Mouse (Mus musculus): ENCODE data around the gene Pcbp2. TPM values are rescaled to one million over a fixed set of nuclear protein-coding genes. Genes with fewer than 3 reads are reported as not detected.

The Pcbp2 gene
- polyA plus RNA-seq, 1 experiment from 2014 or later: 90.7 TPM

DNA sequence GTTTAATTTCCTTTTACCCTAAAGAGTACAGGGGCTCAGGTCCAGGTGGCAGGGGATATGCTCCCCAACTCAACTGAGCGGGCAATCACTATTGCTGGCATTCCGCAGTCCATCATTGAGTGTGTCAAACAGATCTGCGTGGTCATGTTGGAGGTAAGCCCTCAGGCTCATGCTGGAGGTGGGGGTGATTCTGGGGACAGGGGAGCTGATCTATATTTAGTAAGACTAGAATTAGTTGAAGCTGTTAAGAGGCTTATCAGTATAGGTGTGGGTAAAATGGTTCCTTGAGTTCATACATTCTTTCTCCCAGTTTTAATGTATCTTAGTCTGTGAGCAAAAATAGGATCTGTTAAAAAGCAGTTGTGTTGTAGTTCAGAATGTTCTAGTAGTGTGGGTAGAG, 12.8 kb downstream of the Pcbp2 start:
- Histone ChIP-seq H3K4me3 (ENCODE audit: low read depth, low read length) (no peak overlapping the region), H3K36me3 (ENCODE audit: control insufficient read depth, insufficient read depth, low read length) (peaks cover 22% of the 10 kb centered on the region), H3K4me1 (replicated peaks; ENCODE audit: control insufficient read depth, insufficient read depth) (no peaks in the 10 kb centered on the region), H3K27me3 (ENCODE audit: control insufficient read depth, insufficient read depth, low read length) (no peaks in the 10 kb centered on the region), H3K9me3 (ENCODE audit: control insufficient read depth, low read length) (no peaks in the 10 kb centered on the region), H3K4me2 (replicated peaks; ENCODE audit: low read depth) (no peak overlapping the region), H3K27ac (replicated peaks) (no peak overlapping the region), H3K9ac (ENCODE audit: low read length) (no peak overlapping the region)
- ATAC-seq (ENCODE audit: low FRiP score, low TSS enrichment) (no peak), DNase-seq (ENCODE audit: low spot score) (no peak)
- WGBS: 75% methylated on average over 3 of the region's 3 CpGs
- no peak for TF ChIP-seq EP300 (optimal IDR thresholded peaks at IDR 0.05)
- TF ChIP-seq CTCF (IDR thresholded peaks at IDR 0.05; ENCODE audit: low read depth): no peak

DNA sequence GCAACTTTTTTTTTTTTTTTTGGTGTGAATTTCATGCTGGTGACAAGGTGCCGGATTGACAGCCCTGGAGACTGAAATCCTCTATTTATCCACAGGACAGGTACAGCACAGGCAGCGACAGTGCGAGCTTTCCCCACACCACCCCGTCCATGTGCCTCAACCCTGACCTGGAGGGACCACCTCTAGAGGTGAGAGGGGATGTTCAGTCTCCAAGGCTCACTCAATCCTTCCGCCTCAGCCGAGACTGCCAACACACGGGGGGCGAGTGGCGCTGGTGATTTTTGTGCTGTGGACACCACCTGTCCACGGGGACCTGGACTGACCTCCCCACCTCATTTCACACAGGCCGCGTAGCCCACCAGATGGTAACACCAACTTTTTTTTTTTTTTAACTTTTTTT, 15.5 kb downstream of the Pcbp2 start:
- Histone ChIP-seq H3K4me2 (replicated peaks; ENCODE audit: low read depth) (no peak overlapping the region), H3K27me3 (ENCODE audit: control insufficient read depth, insufficient read depth, low read length) (no peaks in the 10 kb centered on the region), H3K36me3 (ENCODE audit: control insufficient read depth, insufficient read depth, low read length) (peaks cover 36% of the 10 kb centered on the region), H3K4me1 (replicated peaks; ENCODE audit: control insufficient read depth, insufficient read depth) (no peaks in the 10 kb centered on the region), H3K27ac (replicated peaks) (no peak overlapping the region), H3K4me3 (ENCODE audit: low read depth, low read length) (no peak overlapping the region), H3K9me3 (ENCODE audit: control insufficient read depth, low read length) (no peaks in the 10 kb centered on the region), H3K9ac (ENCODE audit: low read length) (no peak overlapping the region)
- ATAC-seq (ENCODE audit: low FRiP score, low TSS enrichment): no peak
- 91% methylated on average over 12 of the region's 12 CpGs for WGBS
- DNase-seq (ENCODE audit: low spot score): no peak
- TF ChIP-seq EP300 (optimal IDR thresholded peaks at IDR 0.05) (no peak), CTCF (IDR thresholded peaks at IDR 0.05; ENCODE audit: low read depth) (no peak)

DNA sequence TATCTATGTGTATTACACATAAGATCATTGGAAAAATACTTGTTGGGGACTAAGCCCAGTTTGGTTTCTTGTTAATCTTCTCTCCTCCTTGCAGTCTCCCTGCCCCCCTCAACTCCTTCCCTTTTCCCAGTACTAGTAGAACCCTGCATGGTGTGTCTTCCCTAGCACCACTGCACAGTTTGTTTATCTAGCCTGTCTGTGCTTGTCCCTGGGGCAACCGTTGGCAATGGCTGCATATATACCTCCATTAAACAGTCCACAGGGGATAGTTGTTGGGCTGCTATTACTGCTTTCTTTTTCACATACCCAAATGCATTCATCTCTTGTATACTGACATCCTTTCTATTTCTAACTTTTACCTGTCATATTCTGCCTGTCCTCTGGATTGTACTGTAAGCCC, 17.3 kb downstream of the Pcbp2 start:
- no peak overlapping the region for H3K4me2 ChIP-seq (replicated peaks; ENCODE audit: low read depth)
- peaks cover 43% of the 10 kb centered on the region for H3K36me3 ChIP-seq (ENCODE audit: control insufficient read depth, insufficient read depth, low read length)
- H3K4me1 ChIP-seq (replicated peaks; ENCODE audit: control insufficient read depth, insufficient read depth): no peaks in the 10 kb centered on the region
- TF ChIP-seq EP300 (optimal IDR thresholded peaks at IDR 0.05) (no peak), CTCF (IDR thresholded peaks at IDR 0.05; ENCODE audit: low read depth) (no peak)
- H3K9ac ChIP-seq (ENCODE audit: low read length): no peak overlapping the region
- no peak overlapping the region for H3K27ac ChIP-seq (replicated peaks)
- ATAC-seq (ENCODE audit: low FRiP score, low TSS enrichment): no peak
- DNase-seq (ENCODE audit: low spot score): no peak
- no peaks in the 10 kb centered on the region for H3K9me3 ChIP-seq (ENCODE audit: control insufficient read depth, low read length)
- no peak overlapping the region for H3K4me3 ChIP-seq (ENCODE audit: low read depth, low read length)
- H3K27me3 ChIP-seq (ENCODE audit: control insufficient read depth, insufficient read depth, low read length): no peaks in the 10 kb centered on the region
- 34% methylated on average over 1 of the region's 1 CpGs for WGBS

DNA sequence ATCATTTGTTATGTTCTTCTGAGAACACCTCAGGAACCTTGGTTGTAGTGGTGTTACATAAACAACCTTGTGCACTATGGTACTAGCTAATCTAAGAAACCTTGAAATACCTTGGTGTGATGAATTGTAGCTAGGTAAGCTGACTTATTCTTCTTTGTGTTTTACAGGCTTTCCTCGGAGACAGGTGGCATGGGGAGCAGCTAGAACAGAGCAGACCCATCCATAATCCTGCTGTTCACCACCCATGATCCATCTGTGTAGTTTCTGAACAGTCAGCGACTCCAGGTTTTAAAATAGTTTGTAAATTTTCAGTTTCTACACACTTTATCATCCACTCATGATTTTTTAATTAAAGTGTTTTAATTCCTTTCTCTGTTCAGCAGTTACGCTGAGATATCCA, 28.0 kb downstream of the Pcbp2 start:
- no peak for ATAC-seq (ENCODE audit: low FRiP score, low TSS enrichment)
- DNase-seq (ENCODE audit: low spot score): no peak
- Histone ChIP-seq H3K4me3 (ENCODE audit: low read depth, low read length) (no peak overlapping the region), H3K4me1 (replicated peaks; ENCODE audit: control insufficient read depth, insufficient read depth) (no peaks in the 10 kb centered on the region), H3K27ac (replicated peaks) (no peak overlapping the region), H3K4me2 (replicated peaks; ENCODE audit: low read depth) (no peak overlapping the region), H3K9ac (ENCODE audit: low read length) (no peak overlapping the region), H3K9me3 (ENCODE audit: control insufficient read depth, low read length) (no peaks in the 10 kb centered on the region), H3K36me3 (ENCODE audit: control insufficient read depth, insufficient read depth, low read length) (peaks cover 36% of the 10 kb centered on the region), H3K27me3 (ENCODE audit: control insufficient read depth, insufficient read depth, low read length) (no peaks in the 10 kb centered on the region)
- no peak for TF ChIP-seq EP300 (optimal IDR thresholded peaks at IDR 0.05)
- TF ChIP-seq CTCF (IDR thresholded peaks at IDR 0.05; ENCODE audit: low read depth): no peak
- WGBS: 68% methylated on average over 3 of the region's 3 CpGs

DNA sequence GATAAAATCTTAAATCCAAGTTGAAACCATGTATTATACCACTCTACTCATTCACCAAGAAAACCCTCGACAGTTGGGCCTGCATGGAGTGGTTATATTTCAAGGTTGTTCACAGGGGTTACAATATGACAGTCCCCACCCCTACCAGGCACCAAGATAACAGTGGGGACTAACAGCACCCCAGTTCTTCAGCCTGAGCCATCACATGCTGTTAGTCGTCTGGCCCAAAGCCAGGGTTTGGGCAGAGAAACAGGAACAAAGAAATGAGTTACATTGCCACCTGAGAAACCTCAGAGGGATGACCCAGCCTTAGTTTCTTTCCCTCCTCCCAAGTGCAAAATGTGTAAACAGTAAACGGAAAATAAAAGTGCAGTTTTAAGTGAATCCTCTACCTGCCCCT, 29.0 kb downstream of the Pcbp2 start:
- H3K4me3 ChIP-seq (ENCODE audit: low read depth, low read length): no peak overlapping the region
- H3K36me3 ChIP-seq (ENCODE audit: control insufficient read depth, insufficient read depth, low read length): peaks cover 43% of the 10 kb centered on the region
- TF ChIP-seq EP300 (optimal IDR thresholded peaks at IDR 0.05) (no peak), CTCF (IDR thresholded peaks at IDR 0.05; ENCODE audit: low read depth) (no peak)
- H3K4me1 ChIP-seq (replicated peaks; ENCODE audit: control insufficient read depth, insufficient read depth): no peaks in the 10 kb centered on the region
- H3K9ac ChIP-seq (ENCODE audit: low read length): no peak overlapping the region
- no peaks in the 10 kb centered on the region for H3K9me3 ChIP-seq (ENCODE audit: control insufficient read depth, low read length)
- 54% methylated on average over 3 of the region's 3 CpGs for WGBS
- no peak overlapping the region for H3K4me2 ChIP-seq (replicated peaks; ENCODE audit: low read depth)
- no peak overlapping the region for H3K27ac ChIP-seq (replicated peaks)
- H3K27me3 ChIP-seq (ENCODE audit: control insufficient read depth, insufficient read depth, low read length): no peaks in the 10 kb centered on the region
- ATAC-seq (ENCODE audit: low FRiP score, low TSS enrichment): no peak
- DNase-seq (ENCODE audit: low spot score): no peak

DNA sequence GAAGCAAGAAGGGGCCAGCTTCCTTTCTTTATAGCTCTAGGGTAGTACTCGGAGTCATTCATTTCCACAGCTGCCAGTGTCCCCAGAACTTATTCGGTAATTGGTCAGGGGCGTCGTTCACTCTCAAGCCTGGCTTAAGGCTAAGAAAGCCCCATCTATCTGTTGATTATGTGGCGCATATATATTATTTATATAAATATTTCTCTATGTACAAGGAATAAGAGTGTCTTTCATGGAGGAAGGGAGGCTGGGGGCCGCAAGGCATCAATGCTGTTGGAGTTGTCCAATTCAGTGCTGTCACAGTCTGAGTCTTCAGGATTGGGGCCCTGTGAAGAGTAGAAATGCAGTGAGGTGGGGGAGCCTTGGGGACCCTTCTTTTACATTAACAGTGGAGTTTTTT, 29.5 kb downstream of the Pcbp2 start:
- Histone ChIP-seq H3K9ac (ENCODE audit: low read length) (no peak overlapping the region), H3K4me2 (replicated peaks; ENCODE audit: low read depth) (no peak overlapping the region), H3K4me1 (replicated peaks; ENCODE audit: control insufficient read depth, insufficient read depth) (no peaks in the 10 kb centered on the region), H3K27me3 (ENCODE audit: control insufficient read depth, insufficient read depth, low read length) (no peaks in the 10 kb centered on the region), H3K36me3 (ENCODE audit: control insufficient read depth, insufficient read depth, low read length) (peaks cover 43% of the 10 kb centered on the region), H3K27ac (replicated peaks) (no peak overlapping the region), H3K4me3 (ENCODE audit: low read depth, low read length) (no peak overlapping the region), H3K9me3 (ENCODE audit: control insufficient read depth, low read length) (no peaks in the 10 kb centered on the region)
- no peak for DNase-seq (ENCODE audit: low spot score)
- no peak for ATAC-seq (ENCODE audit: low FRiP score, low TSS enrichment)
- no peak for TF ChIP-seq CTCF (IDR thresholded peaks at IDR 0.05; ENCODE audit: low read depth)
- no peak for TF ChIP-seq EP300 (optimal IDR thresholded peaks at IDR 0.05)
- 78% methylated on average over 6 of the region's 6 CpGs for WGBS
